Mouse (Mus musculus) hindbrain, embryonic 16.5 days (tissue): Measurements from ENCODE around the gene Tmem253. TPM values are rescaled to one million over a fixed set of nuclear protein-coding genes. Genes with fewer than 3 reads are reported as not detected.
A peak's percentile ranks its signal among the peaks of the same experiment; 100 is the strongest.

Experiments used
- ATAC-seq: fragments of 200-750 bp; cut with Nextera tagmentation; 2 replicates; pipeline ENCODE4 v1.8.0; 2017; ENCODE audit warnings: moderate TSS enrichment, moderate library complexity
- H3K27ac ChIP-seq: fragments of 300-500 bp; sonication (generic); 2 replicates; pipeline ENCODE4 v1.5.1; 2014; ENCODE audit warnings: low read depth, mild to moderate bottlenecking, control low read depth, low read length, moderate library complexity
- H3K27me3 ChIP-seq: fragments of 300-500 bp; sonication (generic); replicated peaks from 2 replicates; pipeline ENCODE4 v1.6.1; 2014; ENCODE audit warnings: low read length; ENCODE audit not compliant: control insufficient read depth, insufficient read depth
- H3K36me3 ChIP-seq: fragments of 300-500 bp; sonication (generic); 2 replicates; pipeline ENCODE4 v1.6.1; 2014; ENCODE audit warnings: mild to moderate bottlenecking, low read length, moderate library complexity, mixed read lengths; ENCODE audit not compliant: control insufficient read depth, insufficient read depth
- H3K4me1 ChIP-seq: fragments of 300-500 bp; sonication (generic); 2 replicates; pipeline ENCODE4 v1.6.1; 2014; ENCODE audit warnings: low read depth, low read length; ENCODE audit not compliant: control insufficient read depth, insufficient read depth
- H3K4me2 ChIP-seq: fragments of 300-500 bp; sonication (generic); 2 replicates; pipeline ENCODE4 v1.6.1; 2014; ENCODE audit warnings: mild to moderate bottlenecking, low read length, control low read depth, moderate library complexity
- H3K4me3 ChIP-seq: fragments of 300-500 bp; sonication (generic); 2 replicates; pipeline ENCODE4 v1.5.1; 2014; ENCODE audit warnings: mild to moderate bottlenecking, low read length, control low read depth, moderate library complexity
- H3K9ac ChIP-seq: fragments of 300-500 bp; sonication (generic); 2 replicates; pipeline ENCODE4 v1.6.1; 2014; ENCODE audit warnings: low read depth, mild to moderate bottlenecking, control low read depth, low read length, moderate library complexity
- H3K9me3 ChIP-seq: fragments of 300-500 bp; sonication (generic); 2 replicates; pipeline ENCODE4 v1.6.1; 2014; ENCODE audit warnings: mild to moderate bottlenecking, low read length, moderate library complexity; ENCODE audit not compliant: control insufficient read depth
- WGBS: fragments of 180-500 bp; shearing (Covaris S2); extraction: QIAGEN DNeasy Blood & Tissue Kit; methylation state at CpG from one replicate; pipeline ENCODE4 v1.1.7; 2014; 5-methylcytosine and 5-hydroxymethylcytosine counted together
- polyA plus RNA-seq: library from polyadenylated mRNA; unstranded; fragments of >200 nt; fragmentation: Nextera tagmentation; extraction: Ambion mirVana; gene quantifications from 2 replicates; pipeline ENCODE4 v1.2.1, GENCODE M21; 2015

The Tmem253 gene
- 0.39 and 0.51 TPM in 2 replicates for polyA plus RNA-seq

- H3K36me3 ChIP-seq, result no peaks in the 10 kb centered on the region
- peak within 1 kb of the TSS; percentile 69 for H3K4me3 ChIP-seq
- no peak for ATAC-seq
- 23% methylated on average over 6 of the region's 6 CpGs for WGBS
- H3K9me3 ChIP-seq, result no peaks in the 10 kb centered on the region
- peak within 1 kb of the TSS; percentile 96 for H3K27ac ChIP-seq
- peak within 1 kb of the TSS; percentile 88 for H3K9ac ChIP-seq
- no peaks in the 10 kb centered on the region for H3K27me3 ChIP-seq
- peak within 1 kb of the TSS; percentile 65 for H3K4me2 ChIP-seq
- H3K4me1 ChIP-seq, result peaks cover 51% of the 10 kb centered on the region
Observed at GRCm38 (mm10) chr14:52015445-52016100, at the start of gene Tmem253. Tmem253 (plus strand) TSS chr14:52015658.

GRCm38 (mm10) chr14:51967400-51967799 lies 48.1 kb upstream of the Tmem253 start:
- Histone ChIP-seq H3K4me2 (no peak overlapping the region), H3K27ac (no peak overlapping the region), H3K9me3 (no peaks in the 10 kb centered on the region), H3K36me3 (no peaks in the 10 kb centered on the region), H3K4me1 (no peaks in the 10 kb centered on the region), H3K27me3 (no peaks in the 10 kb centered on the region), H3K4me3 (no peak overlapping the region), H3K9ac (no peak overlapping the region)
- ATAC-seq, result no peak
- 84% methylated on average over 3 of the region's 3 CpGs for WGBS

GRCm38 (mm10) chr14:51979252-51979651 lies 36.2 kb upstream of the Tmem253 start:
- H3K4me2 ChIP-seq, result no peak overlapping the region
- H3K9me3 ChIP-seq, result no peaks in the 10 kb centered on the region
- no peaks in the 10 kb centered on the region for H3K36me3 ChIP-seq
- H3K9ac ChIP-seq, result no peak overlapping the region
- peaks cover 11% of the 10 kb centered on the region for H3K4me1 ChIP-seq
- H3K4me3 ChIP-seq, result no peak overlapping the region
- no peaks in the 10 kb centered on the region for H3K27me3 ChIP-seq
- WGBS, result 89% methylated on average over 3 of the region's 3 CpGs
- ATAC-seq, result no peak
- no peak overlapping the region for H3K27ac ChIP-seq

- no peak overlapping the region for H3K27ac ChIP-seq
- peaks cover 22% of the 10 kb centered on the region for H3K4me1 ChIP-seq
- whole genome bisulfite sequencing, result 58% methylated on average over 4 of the region's 4 CpGs
- no peak for ATAC-seq
- H3K27me3 ChIP-seq, result no peaks in the 10 kb centered on the region
- H3K4me2 ChIP-seq, result peak overlapping the region; percentile 89
- H3K4me3 ChIP-seq, result no peak overlapping the region
- no peak overlapping the region for H3K9ac ChIP-seq
- no peaks in the 10 kb centered on the region for H3K9me3 ChIP-seq
- H3K36me3 ChIP-seq, result peaks cover 4% of the 10 kb centered on the region; the same call in 1 of the 2 replicates
Observed at GRCm38 (mm10) chr14:51983251-51983650, 32.2 kb upstream of the Tmem253 start.

- Histone ChIP-seq H3K9ac (peak overlapping the region; percentile 93), H3K36me3 (peaks cover 7% of the 10 kb centered on the region), H3K9me3 (no peaks in the 10 kb centered on the region), H3K27me3 (no peaks in the 10 kb centered on the region), H3K4me3 (peak overlapping the region; percentile 76), H3K4me1 (peaks cover 22% of the 10 kb centered on the region), H3K27ac (peak overlapping the region; percentile 93), H3K4me2 (peak overlapping the region; percentile 89)
- ATAC-seq, result no peak
- WGBS, result 7% methylated on average over 10 of the region's 10 CpGs
Observed at GRCm38 (mm10) chr14:51983855-51984246, 31.6 kb upstream of the Tmem253 start.

GRCm38 (mm10) chr14:51984247-51985231 lies 30.9 kb upstream of the Tmem253 start, which contains the start of gene Arhgef40:
Arhgef40 (plus strand) TSS chr14:51984719.
- Histone ChIP-seq H3K9ac (peak within 1 kb of the TSS; percentile 93), H3K4me1 (peaks cover 22% of the 10 kb centered on the region), H3K4me2 (peak within 1 kb of the TSS; percentile 89), H3K27me3 (no peaks in the 10 kb centered on the region), H3K36me3 (peaks cover 12% of the 10 kb centered on the region), H3K9me3 (no peaks in the 10 kb centered on the region), H3K27ac (peak within 1 kb of the TSS; percentile 93), H3K4me3 (peak within 1 kb of the TSS; percentile 76)
- 0% methylated on average over 37 of the region's 74 CpGs for WGBS
- peak; percentile 90 for ATAC-seq

- no peaks in the 10 kb centered on the region for H3K9me3 ChIP-seq
- H3K4me2 ChIP-seq, result peak overlapping the region; percentile 89
- peak overlapping the region; percentile 76 for H3K4me3 ChIP-seq
- H3K27ac ChIP-seq, result peak overlapping the region; percentile 93
- H3K4me1 ChIP-seq, result peaks cover 22% of the 10 kb centered on the region
- peaks cover 15% of the 10 kb centered on the region for H3K36me3 ChIP-seq
- no peaks in the 10 kb centered on the region for H3K27me3 ChIP-seq
- WGBS, result under 1% methylated on average over 26 of the region's 27 CpGs
- ATAC-seq, result peak; percentile 64
- H3K9ac ChIP-seq, result peak overlapping the region; percentile 93
Observed at GRCm38 (mm10) chr14:51985301-51986152, 29.9 kb upstream of the Tmem253 start.

- H3K27ac ChIP-seq, result peak overlapping the region; percentile 93
- H3K36me3 ChIP-seq, result peaks cover 20% of the 10 kb centered on the region
- peak overlapping the region; percentile 93 for H3K9ac ChIP-seq
- no peak for ATAC-seq
- no peaks in the 10 kb centered on the region for H3K27me3 ChIP-seq
- H3K4me3 ChIP-seq, result peak overlapping the region; percentile 76
- no peaks in the 10 kb centered on the region for H3K9me3 ChIP-seq
- peak overlapping the region; percentile 89 for H3K4me2 ChIP-seq
- peaks cover 22% of the 10 kb centered on the region for H3K4me1 ChIP-seq
- 7% methylated on average over 7 of the region's 7 CpGs for WGBS
Observed at GRCm38 (mm10) chr14:51986153-51986505, 29.3 kb upstream of the Tmem253 start.
